Mouse (Mus musculus): ENCODE data around the gene Fut8.

Fut8 gene

DNA sequence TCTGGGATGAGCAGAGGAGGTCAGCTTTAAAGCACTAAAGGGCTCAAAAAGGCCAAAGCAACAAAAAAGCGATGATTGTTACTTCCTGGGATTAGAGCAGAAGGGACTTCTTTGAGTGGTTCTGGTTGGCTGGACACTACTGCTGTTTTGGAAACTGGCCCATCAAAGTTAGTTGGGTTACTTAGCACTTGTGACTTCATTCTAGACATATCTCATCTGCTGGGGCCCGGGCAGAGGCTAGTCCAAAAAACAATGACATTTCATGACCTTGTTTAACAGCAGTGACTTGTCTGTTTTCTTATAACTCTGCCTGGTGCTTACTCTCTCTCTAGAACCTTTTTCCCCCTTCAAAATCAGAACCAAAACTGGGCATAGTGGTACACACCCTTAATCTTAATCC lies 59.9 kb downstream of the Fut8 start:
- no peak for ATAC-seq (ENCODE audit: insufficient number of reproducible peaks, low FRiP score, low TSS enrichment)

DNA sequence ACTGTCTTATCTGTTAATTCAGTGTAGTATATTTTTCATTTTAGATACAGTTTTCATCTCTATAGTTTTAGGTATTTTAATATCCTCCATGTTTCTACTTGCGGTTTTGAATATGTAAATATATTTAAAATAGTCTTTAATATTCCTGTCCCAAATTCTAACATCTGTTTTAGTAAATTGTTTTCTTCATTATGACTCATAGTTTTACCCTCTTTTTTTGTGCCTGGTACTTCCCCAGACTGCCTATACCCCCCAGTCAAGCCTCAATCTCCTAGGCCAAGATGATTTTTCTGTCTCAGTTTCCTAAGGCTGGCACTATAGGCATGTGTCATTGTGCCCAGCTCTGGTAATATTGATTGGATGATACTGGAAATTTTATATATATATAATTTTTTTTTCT lies 64.1 kb downstream of the Fut8 start:
- ATAC-seq (ENCODE audit: insufficient number of reproducible peaks, low FRiP score, low TSS enrichment) = no peak

DNA sequence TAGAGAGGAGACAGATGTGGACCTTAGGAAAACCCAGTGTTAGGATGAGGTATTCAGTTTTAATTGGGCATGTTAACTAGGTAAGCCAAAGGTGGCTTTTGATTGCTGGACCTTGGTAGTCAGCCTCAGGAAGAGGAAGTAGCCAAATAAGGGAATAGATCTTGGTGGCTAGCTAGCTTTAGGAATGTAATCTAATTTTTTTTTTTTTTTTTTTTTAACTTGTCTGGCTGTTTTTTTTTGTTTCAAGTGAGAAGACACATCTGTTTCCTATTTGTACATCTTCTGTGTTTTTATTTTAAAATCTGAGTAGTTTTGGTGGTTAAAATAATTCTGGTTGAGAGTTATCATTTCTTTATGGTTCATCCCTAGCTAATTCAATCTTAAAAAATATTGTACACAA lies 65.4 kb downstream of the Fut8 start:
- no peak for ATAC-seq (ENCODE audit: insufficient number of reproducible peaks, low FRiP score, low TSS enrichment)

DNA sequence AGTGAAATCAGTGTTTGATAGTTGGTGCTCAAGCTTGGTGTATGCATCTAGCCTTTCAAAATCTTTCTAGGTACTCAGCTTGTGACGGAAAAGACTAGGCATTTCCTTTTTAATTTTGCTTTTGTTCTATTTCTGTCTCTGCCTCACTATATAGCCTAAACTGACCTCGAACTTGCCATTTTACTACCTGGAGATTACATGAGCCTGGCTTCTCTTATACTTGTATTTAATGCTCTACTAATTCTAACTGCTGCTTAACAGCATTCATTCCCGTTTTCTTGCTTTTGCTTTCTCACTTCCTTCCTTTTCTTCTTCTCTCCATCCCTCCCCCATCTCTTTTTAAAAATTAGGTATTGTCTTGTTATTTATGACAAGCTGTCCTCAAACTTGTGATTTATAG lies 67.6 kb downstream of the Fut8 start:
- no peak for ATAC-seq (ENCODE audit: insufficient number of reproducible peaks, low FRiP score, low TSS enrichment)

DNA sequence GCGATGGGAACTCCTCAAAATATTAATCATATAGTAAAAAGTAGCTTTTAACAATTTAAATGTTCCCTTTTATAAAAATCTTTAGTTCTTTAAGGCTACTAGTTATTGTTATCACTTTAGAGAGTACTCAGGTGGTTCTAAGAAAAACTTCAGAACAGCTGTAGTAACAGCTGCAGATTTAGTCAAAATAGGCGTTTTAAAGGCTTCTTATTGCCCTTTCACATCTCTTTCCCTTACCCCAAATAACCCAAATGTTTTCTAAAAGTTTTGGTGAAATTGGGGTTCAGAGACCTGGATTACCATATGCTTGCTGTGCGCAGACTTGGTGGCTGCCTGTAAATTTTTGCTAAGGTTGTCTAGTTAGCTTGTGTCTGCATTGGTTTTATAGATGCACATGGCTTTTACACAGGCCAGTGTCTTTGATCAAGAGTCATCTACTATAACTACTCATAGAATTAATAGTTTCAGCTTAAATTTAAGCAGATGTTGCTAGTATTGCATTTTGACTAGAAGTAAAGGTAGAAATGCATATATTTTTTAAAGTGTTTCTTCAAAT lies 68.9 kb downstream of the Fut8 start:
- ATAC-seq (ENCODE audit: insufficient number of reproducible peaks, low FRiP score, low TSS enrichment) = no peak

DNA sequence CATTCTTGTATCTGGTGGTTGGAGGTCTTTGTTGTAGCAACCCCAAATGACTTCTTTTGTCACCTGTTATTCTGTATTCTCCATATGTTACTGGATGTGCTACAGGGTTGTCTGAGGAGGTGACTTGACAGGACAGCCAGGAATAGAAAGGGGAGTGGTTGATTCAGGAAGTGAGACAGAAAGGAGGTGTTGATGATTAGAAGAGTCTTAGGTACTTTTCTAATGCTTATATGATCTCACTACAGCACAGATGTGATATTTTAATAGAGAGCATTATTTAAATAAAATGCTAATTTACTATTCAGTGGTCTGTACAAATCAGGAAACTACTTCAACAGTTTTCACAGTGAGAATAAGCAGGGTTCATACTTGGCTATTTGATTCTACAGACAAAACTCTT lies 71.6 kb downstream of the Fut8 start:
- no peak for ATAC-seq (ENCODE audit: insufficient number of reproducible peaks, low FRiP score, low TSS enrichment)

DNA sequence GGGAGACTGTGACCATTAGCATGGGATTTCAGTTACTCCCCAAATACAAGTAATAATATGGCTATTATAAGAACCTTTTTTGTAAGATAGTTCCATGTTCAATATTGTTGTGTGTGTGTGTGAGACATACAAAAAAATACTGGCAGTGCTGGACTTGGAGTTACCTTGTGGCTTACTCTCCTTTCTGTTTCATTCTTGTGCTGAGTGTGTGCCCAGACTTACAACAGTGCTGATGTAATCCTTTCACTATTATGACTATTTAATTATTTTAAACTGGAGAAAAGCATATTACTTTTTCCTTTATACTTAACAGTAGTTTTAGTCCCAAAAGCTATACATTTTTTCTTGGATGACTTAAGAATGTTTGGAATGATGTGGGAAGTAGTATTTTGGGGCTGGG lies 75.6 kb downstream of the Fut8 start:
- no peak for ATAC-seq (ENCODE audit: insufficient number of reproducible peaks, low FRiP score, low TSS enrichment)

DNA sequence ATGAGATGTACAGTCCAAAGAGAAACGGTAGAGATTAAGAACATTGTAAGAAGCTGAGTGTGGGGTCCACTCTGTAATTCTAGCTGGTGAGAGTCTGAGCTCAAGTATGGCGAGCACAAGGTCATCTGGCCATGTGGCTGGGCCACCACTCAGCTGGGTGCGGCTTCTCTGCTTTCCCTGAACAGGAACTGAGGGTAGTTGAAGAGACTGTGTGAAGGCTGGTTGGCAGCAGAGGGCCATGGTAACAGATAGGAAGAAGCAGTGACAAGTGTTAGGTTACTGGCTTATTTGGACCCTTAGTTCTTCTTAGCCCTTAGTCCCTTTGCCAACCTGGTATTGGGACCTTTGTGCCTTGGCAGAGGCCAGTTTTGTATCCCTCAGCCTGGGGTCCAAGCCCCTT lies 86.2 kb downstream of the Fut8 start:
- no peak for ATAC-seq (ENCODE audit: insufficient number of reproducible peaks, low FRiP score, low TSS enrichment)

DNA sequence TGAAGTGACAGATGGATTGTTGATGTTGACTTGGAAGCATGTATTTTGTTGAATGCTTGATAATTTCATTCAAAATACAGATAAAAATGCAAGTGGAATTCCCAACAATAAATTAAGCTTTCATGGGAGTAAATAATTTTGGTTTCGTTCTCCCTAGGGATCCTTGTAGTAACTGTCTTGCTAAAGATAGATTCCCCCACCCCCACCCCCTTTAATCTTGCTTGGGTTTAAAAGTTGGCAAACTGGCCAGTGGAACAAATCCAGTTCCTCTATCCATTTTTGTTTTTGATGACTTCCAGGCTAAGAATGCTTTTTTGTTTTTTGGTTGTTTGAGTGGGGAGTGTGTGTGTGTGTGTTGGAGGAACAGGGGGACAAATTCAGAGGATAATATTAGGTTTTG lies 108.6 kb downstream of the Fut8 start:
- ATAC-seq (ENCODE audit: insufficient number of reproducible peaks, low FRiP score, low TSS enrichment) = no peak; the same call in 1 of the 2 replicates

DNA sequence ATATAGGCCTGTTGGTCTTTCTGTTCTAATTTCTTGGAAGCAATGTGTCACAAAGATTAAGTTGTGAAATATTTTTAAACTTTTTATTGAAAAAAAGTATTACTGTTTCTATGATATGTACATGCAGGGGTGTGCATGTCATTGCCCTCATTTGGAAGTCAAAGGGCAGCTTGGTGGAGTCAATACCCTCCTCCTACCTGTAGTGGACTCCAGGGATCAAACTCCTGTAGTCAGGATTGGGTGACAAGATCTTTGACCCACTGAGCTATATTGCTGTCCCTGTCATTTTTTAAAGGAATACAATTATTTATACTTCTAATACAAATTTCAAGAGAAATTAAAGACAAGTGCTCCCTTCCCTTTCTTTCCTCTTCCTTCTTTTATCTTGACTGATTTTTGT lies 111.6 kb downstream of the Fut8 start:
- ATAC-seq (ENCODE audit: insufficient number of reproducible peaks, low FRiP score, low TSS enrichment) = no peak

DNA sequence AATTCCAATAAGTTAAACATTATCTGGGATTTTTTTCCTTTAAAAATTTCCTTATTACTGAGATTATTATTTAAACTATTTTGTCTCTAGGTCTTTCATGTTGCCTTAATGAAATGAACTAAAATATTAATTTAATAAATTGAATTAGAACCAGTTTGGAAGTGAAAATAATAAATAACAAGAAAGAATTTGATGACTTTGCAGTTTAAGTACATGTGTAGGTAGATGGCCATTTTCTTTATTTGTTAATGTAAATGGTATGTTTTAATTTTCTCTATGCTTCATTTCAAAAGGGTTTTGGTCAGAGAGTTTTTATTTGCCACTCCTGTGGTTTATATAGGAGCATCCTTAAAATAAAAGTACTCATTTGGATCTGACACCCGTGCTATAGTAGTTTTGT lies 177.8 kb downstream of the Fut8 start:
- no peak for ATAC-seq (ENCODE audit: insufficient number of reproducible peaks, low FRiP score, low TSS enrichment)

DNA sequence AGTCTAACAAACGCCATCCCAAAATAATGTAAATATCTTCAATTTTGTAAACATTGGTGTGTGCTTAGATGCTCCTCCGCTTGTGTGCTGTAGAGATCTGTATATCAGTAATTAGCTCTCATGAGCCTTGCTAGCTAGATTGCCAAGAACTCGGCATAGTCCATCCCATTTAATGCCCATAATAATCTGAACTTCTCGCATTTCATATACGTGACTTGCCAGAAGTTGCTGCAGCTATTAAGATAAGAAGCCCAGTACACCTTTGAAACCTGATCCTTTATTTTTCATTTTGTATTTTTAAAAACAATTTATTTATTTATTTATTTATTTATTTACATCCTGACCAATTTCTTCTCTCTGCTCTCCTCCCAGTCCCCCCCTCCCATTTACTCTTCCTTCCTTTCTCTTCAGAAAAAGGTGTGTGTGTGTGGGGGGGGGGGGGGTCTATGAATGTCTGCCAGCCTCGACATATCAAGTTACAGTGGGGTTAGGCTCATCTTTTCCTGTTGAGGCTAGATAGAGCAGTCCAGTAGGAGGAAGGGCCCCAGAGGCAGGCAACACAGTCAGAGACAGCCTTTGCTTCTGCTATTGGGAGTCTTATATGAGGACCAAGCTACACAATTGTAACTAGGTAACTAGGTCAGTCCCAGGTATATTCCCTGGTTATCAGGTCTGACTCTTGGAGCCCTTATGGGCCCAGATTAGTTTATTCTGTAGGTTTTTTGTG lies 183.9 kb downstream of the Fut8 start:
- no peak for ATAC-seq (ENCODE audit: insufficient number of reproducible peaks, low FRiP score, low TSS enrichment)

DNA sequence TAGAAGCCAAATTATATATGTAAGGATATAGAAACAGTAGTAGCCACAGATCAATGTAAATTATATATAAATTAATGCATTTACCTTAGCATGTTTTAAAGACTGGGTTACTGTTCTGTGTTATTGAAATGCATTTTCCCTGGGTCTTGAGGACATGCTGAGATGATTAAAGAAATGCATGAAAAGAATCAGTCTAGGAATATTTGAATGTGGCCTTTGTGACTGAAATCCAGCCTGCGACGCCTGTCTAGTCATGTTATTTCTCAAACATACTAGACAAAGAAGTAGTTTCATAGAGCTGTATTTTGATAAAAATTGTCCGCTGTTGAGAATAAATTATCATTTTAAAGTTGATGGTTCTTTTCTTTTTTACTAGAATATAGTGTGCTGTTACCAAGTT lies 188.2 kb downstream of the Fut8 start:
- ATAC-seq (ENCODE audit: insufficient number of reproducible peaks, low FRiP score, low TSS enrichment) = no peak

DNA sequence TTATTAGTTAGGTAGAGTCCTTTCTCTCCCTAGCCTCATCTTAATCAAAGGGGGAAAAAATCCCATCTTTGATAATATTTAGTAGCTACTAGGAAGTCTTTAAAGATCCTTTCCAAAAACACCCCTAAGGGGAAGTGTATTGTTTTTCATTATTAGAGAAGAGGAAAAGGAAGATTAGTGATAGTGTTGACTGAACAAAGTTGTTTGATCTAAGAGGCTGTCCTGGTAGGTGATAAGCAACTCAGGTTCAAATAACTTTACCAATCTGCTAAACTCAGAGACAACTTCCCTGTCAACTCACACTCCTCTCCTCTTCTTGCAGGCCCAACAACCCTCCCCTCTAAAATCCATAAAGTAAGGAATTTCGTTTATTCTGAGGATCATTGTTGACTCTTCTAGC lies 190.2 kb downstream of the Fut8 start:
- no peak for ATAC-seq (ENCODE audit: insufficient number of reproducible peaks, low FRiP score, low TSS enrichment)

DNA sequence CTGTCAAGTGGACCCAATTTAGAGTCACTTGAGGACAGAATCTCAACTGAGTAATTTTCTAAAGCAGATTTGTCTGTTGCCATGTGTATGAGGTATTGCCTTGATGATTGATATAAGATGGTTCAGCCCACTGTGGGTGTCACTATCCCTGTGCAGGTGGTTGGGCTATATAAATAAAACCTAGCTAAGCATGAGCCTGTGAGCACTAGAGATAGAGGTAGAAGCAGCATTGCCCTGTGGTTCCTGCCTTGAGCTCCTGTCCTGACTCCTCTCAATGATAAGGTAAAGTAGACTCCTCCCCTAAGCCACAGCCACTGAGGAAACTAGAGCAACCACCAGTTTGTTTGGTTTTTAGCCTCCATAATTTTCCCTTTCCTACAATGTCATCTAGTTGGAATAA lies 191.5 kb downstream of the Fut8 start:
- no peak for ATAC-seq (ENCODE audit: insufficient number of reproducible peaks, low FRiP score, low TSS enrichment)

DNA sequence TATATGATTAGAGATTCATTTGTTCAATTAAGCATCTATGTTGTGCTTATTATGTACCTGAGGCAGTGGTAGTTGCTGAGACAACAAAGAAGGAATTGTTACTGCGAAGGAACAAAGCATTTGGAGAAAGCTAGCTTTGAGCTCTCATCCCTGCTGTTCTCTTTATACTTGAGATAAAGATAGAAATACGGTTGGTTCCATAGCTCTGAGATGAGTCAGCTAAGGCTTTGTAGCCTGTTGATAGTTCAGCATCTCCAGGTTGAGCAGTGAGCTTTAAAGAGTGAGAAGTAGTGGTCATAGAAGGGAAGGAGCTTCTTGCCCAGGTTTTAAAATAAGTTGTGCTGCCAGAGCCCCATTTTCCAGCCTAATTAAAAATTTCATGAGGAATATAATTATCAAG lies 198.8 kb downstream of the Fut8 start:
- no peak for ATAC-seq (ENCODE audit: insufficient number of reproducible peaks, low FRiP score, low TSS enrichment)

DNA sequence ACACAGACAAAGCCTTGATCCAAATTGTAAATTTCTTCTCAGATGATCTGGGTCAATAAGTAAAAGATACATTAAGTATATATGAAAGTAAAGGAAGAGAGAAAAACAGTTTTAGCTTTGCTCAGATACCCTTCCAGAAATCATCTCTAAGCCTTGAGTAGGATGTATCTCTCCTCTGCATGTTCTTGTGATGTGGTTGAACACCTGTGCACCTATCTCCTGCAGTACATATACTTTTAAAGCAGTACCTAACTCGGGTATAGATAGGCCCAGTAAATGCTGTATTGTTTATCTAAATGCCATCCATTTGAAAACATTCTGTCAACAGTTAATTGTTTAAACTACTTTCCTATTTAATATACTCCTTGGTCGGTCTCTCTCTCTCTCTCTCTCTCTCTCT lies 212.9 kb downstream of the Fut8 start:
- ATAC-seq (ENCODE audit: insufficient number of reproducible peaks, low FRiP score, low TSS enrichment) = no peak

DNA sequence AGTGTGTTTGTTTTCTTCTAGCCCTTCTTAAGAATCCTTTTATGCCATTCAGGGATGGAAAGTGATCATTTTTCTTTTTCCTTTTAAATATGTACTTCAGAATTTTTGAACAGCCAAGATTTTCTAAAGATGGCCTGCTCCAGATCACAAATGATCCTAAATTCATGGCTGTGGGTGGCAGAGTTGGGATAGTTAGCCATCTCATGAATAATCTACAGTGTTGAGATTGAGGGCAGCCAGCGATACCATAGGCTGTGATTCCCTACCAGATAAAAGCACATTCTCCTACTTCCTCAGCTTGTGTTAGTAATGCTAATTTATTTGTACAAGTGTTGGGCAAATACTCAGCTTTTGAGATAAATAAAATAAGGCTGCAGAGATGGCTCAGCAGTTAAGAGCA lies 228.3 kb downstream of the Fut8 start:
- no peak for ATAC-seq (ENCODE audit: insufficient number of reproducible peaks, low FRiP score, low TSS enrichment)

DNA sequence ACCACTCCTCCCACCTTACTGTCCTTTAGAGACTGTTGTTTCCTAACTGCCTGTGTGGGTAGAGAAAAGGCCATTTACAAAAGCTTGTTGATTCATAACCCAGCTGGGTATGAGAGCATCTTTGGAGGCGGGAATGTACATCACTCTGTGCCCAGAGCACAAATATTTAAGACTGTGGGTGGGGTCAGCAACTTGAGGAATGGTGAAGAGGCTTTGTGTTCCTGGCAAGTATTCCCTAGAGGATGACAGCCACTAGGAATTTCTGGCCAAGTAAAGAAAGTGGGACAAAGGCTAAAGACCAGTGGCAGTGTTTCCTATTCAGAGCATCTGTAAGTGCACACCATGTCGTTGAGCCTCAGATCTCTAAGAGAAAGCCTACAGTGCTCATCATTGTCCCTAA lies 242.0 kb downstream of the Fut8 start:
- no peak for ATAC-seq (ENCODE audit: insufficient number of reproducible peaks, low FRiP score, low TSS enrichment)

DNA sequence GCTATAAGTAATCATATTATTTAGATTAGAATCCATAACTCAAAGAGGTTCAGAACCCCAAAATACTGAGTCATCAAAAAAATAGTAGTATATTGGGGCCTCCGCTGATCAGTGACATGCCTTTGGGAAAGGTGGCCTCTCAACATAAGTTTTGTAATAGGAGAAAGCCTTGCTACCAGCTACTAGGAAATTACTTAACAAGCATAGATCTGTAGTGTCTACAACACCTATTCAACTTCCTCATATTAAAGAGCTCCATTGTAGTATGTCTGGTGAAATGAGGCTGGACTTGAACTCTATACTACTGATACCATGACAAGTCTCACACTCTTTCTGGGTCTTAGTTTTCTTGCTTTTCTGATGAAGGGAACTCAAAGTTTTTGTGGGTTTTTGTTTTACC lies 243.2 kb downstream of the Fut8 start:
- ATAC-seq (ENCODE audit: insufficient number of reproducible peaks, low FRiP score, low TSS enrichment) = no peak

DNA sequence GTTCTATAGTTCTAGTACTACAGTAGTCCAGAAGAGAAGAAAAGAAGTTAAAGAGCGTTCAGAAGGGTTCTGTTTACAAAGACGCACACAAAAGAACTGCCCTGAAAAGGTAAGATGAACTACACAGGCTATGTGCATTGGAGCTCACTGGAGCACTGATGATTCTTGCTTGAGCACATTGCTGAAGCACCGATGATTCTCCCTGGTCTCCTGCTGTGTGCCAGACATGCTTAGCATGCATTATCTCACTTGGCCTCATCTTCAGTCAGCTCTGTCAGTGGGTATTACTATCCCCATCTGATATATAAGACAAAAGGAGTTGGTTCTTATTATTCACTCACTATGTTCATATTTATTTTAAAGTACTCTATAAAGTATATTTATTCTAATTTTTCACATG lies 243.9 kb downstream of the Fut8 start:
- ATAC-seq (ENCODE audit: insufficient number of reproducible peaks, low FRiP score, low TSS enrichment) = 0 out of 2 replicates have a peak, but pooled peaks have one; percentile 45

DNA sequence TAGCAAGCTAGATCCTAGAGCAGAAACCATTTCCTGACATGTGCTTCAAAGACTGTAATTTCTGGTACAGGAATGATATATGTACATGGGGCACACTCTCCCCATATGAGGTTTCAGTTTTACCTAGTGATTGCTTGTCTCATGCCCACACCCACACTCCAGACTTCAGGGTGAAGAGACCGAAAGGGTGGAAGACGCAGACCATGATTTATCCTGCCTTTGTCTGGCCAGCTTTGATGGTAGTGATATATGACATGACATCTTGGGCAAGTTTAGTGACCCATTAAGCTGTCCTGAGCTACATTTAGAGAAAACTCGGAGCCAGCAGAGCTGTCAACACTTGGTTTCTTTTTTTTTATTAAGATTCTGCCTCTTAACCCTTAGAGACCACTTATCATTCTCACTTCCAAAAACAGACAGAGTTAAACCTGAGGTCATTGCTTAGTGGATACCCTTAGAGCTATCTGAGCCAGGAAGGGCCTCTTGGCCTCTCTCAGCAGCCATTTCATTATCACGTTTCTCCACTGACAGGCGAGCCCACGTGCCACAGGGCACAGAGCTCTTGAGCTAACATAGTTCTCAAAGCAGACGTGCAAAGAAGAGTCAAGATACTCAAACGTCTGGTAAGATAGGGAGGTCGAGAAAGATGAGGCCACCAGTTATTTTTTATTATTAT lies 245.4 kb downstream of the Fut8 start:
- ATAC-seq (ENCODE audit: insufficient number of reproducible peaks, low FRiP score, low TSS enrichment) = no peak
